Mouse (Mus musculus) G1E-ER4 (cell line): ENCODE data around the gene Cabp7. TPM values are rescaled to one million over a fixed set of nuclear protein-coding genes. Genes with fewer than 3 reads are reported as not detected.

Experiments used
- GATA1 ChIP-seq: IDR thresholded peaks from one replicate; pipeline ENCODE4 v1.8.0; 2012; ENCODE audit warnings: low read length, inconsistent platforms
- polyA plus RNA-seq: library from polyadenylated mRNA; stranded (reverse); fragments of >175 nt; gene quantifications from 2 replicates; pipeline ENCODE4 v1.2.3, GENCODE M21; 2012

Cabp7 gene
- polyA plus RNA-seq, 1 experiment: 0.08 TPM

DNA sequence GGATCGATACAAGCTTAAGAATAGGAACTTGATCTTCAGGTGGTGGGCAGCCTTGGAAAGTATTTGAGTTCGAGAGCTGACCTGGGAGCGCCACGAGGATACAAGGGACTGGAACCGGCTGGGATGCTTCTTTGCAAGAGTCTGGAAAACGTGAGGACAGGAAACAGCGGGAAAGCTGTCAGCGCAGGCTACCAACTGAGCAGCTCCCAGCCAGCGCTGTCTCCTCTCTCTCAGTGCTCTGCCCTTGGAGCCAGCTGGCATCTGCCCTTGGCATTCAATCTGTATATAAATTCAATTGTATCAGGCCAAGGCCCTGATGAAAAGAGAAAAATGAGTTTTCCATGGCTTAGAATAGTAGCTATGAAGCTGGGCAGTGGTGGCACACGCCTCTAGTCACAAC is 55.4 kb downstream of the Cabp7 start:
- no peak for TF ChIP-seq GATA1

DNA sequence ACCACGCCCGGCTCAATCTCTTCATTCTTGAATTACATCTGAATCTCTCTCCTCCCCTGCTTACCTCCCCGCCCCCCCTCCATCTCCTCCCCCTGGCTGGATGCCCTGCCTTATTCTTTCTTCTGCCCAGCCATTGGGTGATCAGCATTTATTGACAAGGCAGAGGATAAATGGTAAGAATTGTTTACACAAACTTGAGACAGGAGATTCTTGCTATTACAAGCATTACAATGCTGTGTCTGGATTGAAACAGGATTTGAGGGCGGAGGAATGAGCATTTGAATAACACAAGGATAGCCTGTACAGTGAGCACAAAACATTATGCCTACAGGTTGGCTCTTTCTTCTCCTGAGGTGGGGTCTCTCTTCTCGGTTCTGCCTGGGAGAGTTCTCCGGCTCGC is 56.2 kb downstream of the Cabp7 start:
- no peak for TF ChIP-seq GATA1

DNA sequence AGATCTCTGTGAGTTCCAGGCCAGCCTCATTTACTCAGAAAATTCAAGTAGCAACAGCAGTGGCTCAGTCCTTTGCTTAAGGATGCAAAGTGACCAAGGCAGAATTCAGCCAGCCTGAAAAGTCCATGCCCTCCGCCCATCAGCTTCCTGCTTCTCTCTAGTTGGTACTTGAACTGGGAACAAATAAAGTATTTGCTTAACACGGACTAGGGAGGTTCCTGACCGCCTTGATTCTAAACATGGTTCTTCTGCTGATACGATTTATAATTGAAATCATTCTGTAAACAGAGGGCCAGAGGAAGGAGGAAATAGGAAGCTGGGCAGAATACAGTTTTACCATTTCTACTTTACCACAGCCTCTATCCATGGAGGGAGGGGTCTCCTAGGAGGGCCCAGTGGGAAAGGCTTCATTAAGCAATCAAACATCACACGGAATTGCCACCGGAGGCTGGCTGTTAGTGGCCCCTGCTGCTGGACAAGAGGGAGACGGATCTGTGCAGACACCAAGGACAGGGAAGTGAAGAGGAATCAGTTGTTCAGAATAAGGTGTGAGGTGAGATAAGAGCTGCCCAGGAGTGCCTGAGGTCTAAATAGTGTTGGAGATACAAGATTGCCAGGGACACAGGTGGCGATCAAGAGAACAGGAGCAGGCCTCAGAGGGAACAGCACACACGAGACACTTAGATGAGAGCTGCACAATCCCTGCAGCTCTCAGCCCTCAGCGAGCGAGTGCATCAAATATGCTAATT is 57.8 kb downstream of the Cabp7 start:
- TF ChIP-seq GATA1: no peak

DNA sequence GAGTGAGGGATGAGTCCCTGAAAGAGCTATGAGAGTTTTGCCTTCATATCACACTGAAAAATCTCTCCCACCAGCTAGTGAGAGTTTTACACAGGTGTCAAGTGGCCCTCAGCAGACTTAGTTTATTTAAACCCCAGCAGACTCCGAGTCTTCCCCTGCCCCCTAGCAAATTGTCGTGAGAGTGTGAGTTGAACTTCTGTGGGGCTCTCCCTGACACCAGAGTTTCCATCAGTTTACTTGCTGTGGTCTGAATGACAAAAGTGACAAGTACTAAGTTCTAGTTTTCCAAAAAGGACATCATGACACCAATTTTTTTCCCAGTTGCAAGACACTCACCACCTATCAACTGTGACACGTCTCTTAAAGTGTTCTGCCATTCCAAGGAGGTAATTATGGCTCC is 58.7 kb downstream of the Cabp7 start:
- TF ChIP-seq GATA1: no peak

DNA sequence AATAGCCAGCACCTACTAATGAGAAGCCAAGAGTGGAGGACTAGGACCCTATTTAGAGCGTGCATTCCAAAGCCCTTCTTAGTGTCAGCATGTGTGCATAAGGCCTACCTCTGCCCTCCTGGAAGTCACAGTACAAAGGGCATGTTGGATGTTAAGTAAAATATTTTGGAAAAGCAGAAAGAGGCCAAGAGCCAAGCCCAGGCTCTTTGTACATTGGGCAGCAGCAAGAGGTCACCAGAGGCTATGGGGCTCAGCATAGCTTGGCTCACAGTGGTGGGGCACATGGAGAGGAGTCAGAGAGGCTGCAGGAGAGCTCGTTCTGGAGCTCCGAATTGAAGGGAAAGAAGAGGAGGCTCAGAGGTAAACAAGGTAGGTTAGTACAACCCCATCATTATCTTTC is 59.6 kb downstream of the Cabp7 start:
- TF ChIP-seq GATA1: no peak

Other genes with a start within 250 kb of the Cabp7 start
- 20.9 and 24.2 TPM in 2 replicates for gene Mtmr3, start 151.9 kb downstream of the Cabp7 start, polyA plus RNA-seq
- gene Gm11032, start 126.7 kb downstream of the Cabp7 start, polyA plus RNA-seq: not detected in 2 replicates
- 55.8 and 57.4 TPM in 2 replicates for gene Ascc2, start 109.0 kb downstream of the Cabp7 start, polyA plus RNA-seq
- gene Uqcr10, start 42.4 kb downstream of the Cabp7 start, polyA plus RNA-seq: 39.5 and 62.7 TPM in 2 replicates
- gene Zmat5, start 42.1 kb downstream of the Cabp7 start, polyA plus RNA-seq: 83.6 and 121 TPM in 2 replicates
- gene Nf2, start 102.8 kb upstream of the Cabp7 start, polyA plus RNA-seq: 74.0 and 79.6 TPM in 2 replicates
- 16.4 and 18.0 TPM in 2 replicates for gene Nipsnap1, start 127.2 kb upstream of the Cabp7 start, polyA plus RNA-seq
- 4.3 and 9.9 TPM in 2 replicates for gene Thoc5, start 148.5 kb upstream of the Cabp7 start, polyA plus RNA-seq
- 66.7 and 95.2 TPM in 2 replicates for gene Nefh, start 201.3 kb upstream of the Cabp7 start, polyA plus RNA-seq
- 69.3 and 86.0 TPM in 2 replicates for gene Ap1b1, start 240.0 kb upstream of the Cabp7 start, polyA plus RNA-seq